Mouse (Mus musculus): Measurements from ENCODE around the gene Adcy5. TPM values are rescaled to one million over a fixed set of nuclear protein-coding genes. Genes with fewer than 3 reads are reported as not detected.

Gene Adcy5
- polyA plus RNA-seq, 1 experiment from 2014 or later = 9.2 TPM

DNA sequence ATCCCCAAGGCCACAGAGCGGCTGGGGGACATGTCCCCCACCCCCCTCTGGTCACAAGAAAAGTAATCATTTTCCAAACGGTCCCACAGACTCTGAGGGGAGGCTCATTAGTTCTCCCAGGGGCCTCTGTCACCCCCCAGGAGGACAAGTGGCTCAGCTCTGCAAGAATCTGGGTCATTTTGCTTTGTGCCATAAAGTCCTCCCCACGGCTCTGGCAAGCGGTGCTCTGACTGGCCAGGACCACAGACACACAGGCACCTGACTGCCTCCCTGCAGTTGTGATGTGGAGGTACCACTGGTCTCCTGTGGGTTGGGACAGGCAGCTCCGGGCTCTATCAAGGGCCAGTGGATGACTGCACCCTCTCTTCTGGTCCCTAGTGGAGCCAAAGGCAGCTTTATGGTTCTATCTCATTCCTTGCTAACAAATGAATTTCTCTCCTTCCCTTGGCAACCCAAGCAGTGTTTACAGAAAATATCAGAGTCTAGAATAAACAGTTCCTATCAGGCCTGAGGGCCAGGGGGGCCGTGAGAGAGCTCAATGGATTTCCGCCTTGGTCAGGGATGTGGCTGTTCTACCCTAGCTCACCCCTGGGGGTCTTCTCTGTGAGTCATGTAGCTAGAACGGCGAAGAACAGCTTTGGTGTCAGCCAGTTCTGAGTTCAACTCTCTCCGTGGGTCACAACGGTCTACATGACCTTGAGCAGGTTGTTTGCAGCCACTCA is 34.9 kb downstream of the Adcy5 start:
- Histone ChIP-seq H3K27me3 (no peaks in the 10 kb centered on the region), H3K36me3 (no peaks in the 10 kb centered on the region)
- no peak for ATAC-seq (replicated peaks; ENCODE audit: insufficient number of reproducible peaks, insufficient read depth, low FRiP score, low read depth)

DNA sequence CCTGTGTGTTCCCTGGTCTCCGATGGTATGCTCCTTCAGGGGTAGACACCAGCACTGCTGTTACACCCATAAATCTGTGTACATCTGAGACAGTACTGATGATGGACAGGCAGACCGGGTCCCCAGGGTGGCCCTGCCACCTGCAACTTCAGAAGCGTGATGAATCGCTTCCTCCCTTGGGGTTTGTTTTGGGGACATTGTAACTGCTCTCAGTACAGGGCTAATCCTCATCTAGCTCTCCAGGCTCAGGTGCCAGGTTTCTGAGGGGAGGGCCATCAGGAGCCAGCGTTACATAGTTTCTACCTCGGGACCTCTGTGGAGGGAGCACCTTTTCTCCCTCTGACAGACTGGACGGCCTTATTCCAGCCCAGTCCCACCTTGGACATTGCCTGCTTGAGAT is 36.1 kb downstream of the Adcy5 start:
- Histone ChIP-seq H3K36me3 (no peaks in the 10 kb centered on the region), H3K27me3 (no peaks in the 10 kb centered on the region), H3K27ac (0 out of 2 replicates have a peak overlapping the region, but pooled peaks have one; percentile 24), H3K9ac (no peak overlapping the region), H3K4me1 (replicated peaks) (peaks cover 55% of the 10 kb centered on the region), H3K4me2 (no peak overlapping the region), H3K9me3 (replicated peaks) (no peaks in the 10 kb centered on the region), H3K4me3 (no peak overlapping the region)
- 79% methylated on average over 7 of the region's 7 CpGs for WGBS
- no peak for ATAC-seq (replicated peaks; ENCODE audit: insufficient number of reproducible peaks, insufficient read depth, low FRiP score, low read depth)

More for the DNA sequence above, 34.9 kb downstream of the Adcy5 start:
- H3K9ac ChIP-seq = no peak overlapping the region
- 66% methylated on average over 11 of the region's 11 CpGs for WGBS
- no peak overlapping the region for H3K4me3 ChIP-seq
- H3K4me1 ChIP-seq (replicated peaks) = peaks cover 59% of the 10 kb centered on the region
- no peaks in the 10 kb centered on the region for H3K9me3 ChIP-seq (replicated peaks)
- peak overlapping the region; percentile 42; the same call in 1 of the 2 replicates for H3K27ac ChIP-seq
- H3K4me2 ChIP-seq = no peak overlapping the region

DNA sequence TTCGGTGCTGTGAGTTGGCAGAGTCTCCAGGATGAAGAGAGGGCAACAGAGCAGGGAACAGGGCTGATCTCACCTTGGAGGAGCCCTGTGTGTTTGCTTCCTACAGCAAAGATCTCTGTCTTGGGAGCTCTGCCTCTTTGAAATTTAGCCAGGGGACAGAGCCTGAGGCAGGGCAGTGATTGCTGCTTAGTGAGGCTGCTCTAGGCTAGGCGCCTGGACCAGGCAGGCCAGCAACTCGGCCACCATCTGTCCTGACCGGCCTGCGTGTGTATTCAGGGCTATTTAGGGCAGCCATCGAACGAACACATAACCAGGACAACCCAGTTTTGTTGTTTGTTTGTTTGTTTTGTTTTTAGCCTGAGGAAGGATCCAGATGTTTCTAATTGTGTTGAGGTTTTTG is 36.6 kb downstream of the Adcy5 start:
- H3K4me3 ChIP-seq = no peak overlapping the region
- 70% methylated on average over 7 of the region's 7 CpGs for WGBS
- no peaks in the 10 kb centered on the region for H3K9me3 ChIP-seq (replicated peaks)
- no peak for ATAC-seq (replicated peaks; ENCODE audit: insufficient number of reproducible peaks, insufficient read depth, low FRiP score, low read depth)
- no peak overlapping the region for H3K4me2 ChIP-seq
- no peaks in the 10 kb centered on the region for H3K36me3 ChIP-seq
- no peak overlapping the region for H3K27ac ChIP-seq
- H3K27me3 ChIP-seq = no peaks in the 10 kb centered on the region
- H3K9ac ChIP-seq = no peak overlapping the region
- peaks cover 55% of the 10 kb centered on the region for H3K4me1 ChIP-seq (replicated peaks)

DNA sequence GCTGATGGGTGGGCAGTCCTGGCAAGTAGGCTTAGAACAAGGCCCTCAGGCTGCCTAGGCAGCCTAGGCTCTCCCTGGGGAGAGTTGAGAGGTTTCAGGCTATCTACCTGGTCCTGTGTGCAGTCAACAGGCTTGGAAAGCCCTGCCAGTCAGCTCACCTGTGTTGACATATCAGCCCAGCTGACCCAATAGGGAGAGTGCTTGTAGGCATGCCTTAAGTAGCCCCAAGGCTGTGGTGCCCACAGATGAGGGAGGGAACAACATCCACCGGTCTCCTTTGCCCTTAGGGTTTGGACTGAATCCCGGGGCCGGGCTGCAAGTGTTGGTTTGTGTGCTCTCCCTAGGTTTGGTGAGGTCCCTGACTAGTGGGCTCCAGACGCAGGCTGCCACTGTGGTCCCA is 37.8 kb downstream of the Adcy5 start:
- peak overlapping the region; percentile 24 for H3K27ac ChIP-seq
- no peak overlapping the region for H3K4me2 ChIP-seq
- 83% methylated on average over 4 of the region's 4 CpGs for WGBS
- H3K4me1 ChIP-seq (replicated peaks) = peaks cover 55% of the 10 kb centered on the region
- no peak for ATAC-seq (replicated peaks; ENCODE audit: insufficient number of reproducible peaks, insufficient read depth, low FRiP score, low read depth)
- no peaks in the 10 kb centered on the region for H3K9me3 ChIP-seq (replicated peaks)
- no peak overlapping the region for H3K4me3 ChIP-seq
- no peaks in the 10 kb centered on the region for H3K27me3 ChIP-seq
- H3K9ac ChIP-seq = no peak overlapping the region
- H3K36me3 ChIP-seq = no peaks in the 10 kb centered on the region

DNA sequence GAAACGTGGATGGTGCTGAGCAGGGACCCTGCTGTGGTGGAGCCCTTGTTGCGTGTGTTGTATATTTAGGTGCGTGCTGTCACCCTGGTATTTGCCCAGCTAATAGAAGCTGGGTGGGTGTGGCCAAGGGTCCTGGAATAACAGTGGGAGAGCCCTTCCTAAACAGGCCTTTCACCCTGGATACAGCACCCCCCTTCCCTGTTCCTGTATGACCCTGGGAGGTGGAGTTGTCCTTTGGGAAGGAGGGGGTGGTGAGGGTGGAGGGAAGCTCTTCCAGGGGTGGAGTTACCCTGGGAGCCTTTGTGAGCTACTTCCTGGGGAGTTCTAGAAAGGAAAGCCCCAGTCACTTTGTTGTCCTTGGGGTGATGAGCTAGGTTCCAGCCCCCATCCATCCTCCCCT is 38.7 kb downstream of the Adcy5 start:
- 40% methylated on average over 3 of the region's 3 CpGs for WGBS
- Histone ChIP-seq H3K4me1 (replicated peaks) (peaks cover 52% of the 10 kb centered on the region), H3K27ac (peak overlapping the region; percentile 24), H3K9me3 (replicated peaks) (no peaks in the 10 kb centered on the region), H3K27me3 (no peaks in the 10 kb centered on the region), H3K4me2 (no peak overlapping the region), H3K4me3 (no peak overlapping the region), H3K36me3 (no peaks in the 10 kb centered on the region), H3K9ac (no peak overlapping the region)
- peak; percentile 38; the same call in 1 of the 2 replicates for ATAC-seq (replicated peaks; ENCODE audit: insufficient number of reproducible peaks, insufficient read depth, low FRiP score, low read depth)

DNA sequence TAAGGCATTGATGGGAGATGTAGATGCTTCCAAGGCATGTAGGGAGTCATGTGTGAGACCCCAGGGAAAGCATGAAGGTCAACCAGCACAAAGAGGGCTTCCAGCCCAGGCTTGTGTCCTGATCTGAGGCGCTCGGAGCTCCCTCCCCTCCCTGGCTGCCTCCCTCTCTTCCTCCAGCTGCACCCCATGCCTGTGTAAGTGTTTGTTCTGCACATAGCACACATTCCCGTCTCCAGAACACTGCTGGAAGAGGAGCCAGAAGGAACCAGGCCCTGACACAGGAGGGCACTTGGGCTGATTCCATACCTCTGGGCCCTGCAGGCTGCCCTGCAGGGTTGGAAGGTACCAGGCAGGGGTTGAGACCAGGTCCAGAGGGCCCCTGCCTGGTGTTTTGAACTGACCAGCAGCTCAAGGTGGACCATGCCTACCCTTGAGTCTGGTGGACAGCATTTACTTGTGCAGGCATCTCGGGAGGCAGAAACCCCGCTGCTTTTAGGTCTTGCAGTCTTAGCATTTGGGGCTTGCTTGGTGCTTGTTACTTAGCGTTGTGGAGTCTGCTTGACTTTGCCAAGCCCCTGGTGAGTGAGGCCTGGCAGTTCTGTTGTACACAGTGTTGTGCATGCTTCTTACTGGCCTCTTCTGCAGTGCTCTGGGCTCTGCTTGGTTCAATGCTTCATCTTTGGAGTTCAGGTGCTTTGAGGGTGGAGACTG is 45.2 kb downstream of the Adcy5 start:
- H3K9me3 ChIP-seq (replicated peaks) = no peaks in the 10 kb centered on the region
- peak overlapping the region; percentile 94 for H3K27ac ChIP-seq
- peak overlapping the region; percentile 7; the same call in 1 of the 2 replicates for H3K9ac ChIP-seq
- 47% methylated on average over 6 of the region's 6 CpGs for WGBS
- ATAC-seq (replicated peaks; ENCODE audit: insufficient number of reproducible peaks, insufficient read depth, low FRiP score, low read depth) = peak; percentile 48; the same call in 1 of the 2 replicates
- H3K27me3 ChIP-seq = no peaks in the 10 kb centered on the region
- H3K4me3 ChIP-seq = no peak overlapping the region
- peaks cover 45% of the 10 kb centered on the region for H3K4me1 ChIP-seq (replicated peaks)
- peak overlapping the region; percentile 11; the same call in 1 of the 2 replicates for H3K4me2 ChIP-seq
- no peaks in the 10 kb centered on the region for H3K36me3 ChIP-seq

DNA sequence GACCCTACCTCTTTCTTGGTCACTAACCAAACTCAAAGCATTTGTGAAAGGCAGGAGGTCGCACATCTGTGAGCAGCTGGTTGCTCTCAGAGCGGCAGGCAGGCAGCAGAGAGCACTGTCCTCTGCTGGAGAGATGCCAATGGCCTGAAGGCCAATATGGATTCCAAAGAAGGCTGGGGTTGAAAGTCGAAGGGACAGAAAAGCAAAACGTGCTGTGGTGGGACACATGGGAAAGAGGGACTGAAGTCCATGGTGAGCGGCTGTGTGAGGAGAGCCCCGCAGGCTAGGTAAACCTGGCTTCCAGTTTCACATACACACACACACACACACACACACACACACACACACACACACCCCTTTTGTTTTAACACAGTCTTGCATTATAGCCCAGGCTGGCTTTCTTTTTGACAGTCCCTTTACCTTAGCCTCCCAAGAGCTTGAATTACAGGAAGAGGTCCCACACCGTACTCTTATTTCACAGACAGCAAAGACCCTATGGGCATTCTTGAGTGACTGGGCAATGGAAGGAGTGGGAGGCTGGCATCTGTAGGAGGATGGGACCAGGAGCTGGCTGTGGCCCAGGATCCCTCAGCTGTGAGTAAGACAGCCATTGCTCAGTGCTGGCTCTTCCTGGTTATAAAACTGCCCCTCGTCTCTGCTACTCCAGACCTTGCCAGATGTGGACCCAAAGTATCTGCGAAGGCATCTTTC is 45.9 kb downstream of the Adcy5 start:
- no peaks in the 10 kb centered on the region for H3K27me3 ChIP-seq
- H3K9me3 ChIP-seq (replicated peaks) = no peaks in the 10 kb centered on the region
- H3K4me3 ChIP-seq = no peak overlapping the region
- no peak for ATAC-seq (replicated peaks; ENCODE audit: insufficient number of reproducible peaks, insufficient read depth, low FRiP score, low read depth)
- H3K4me1 ChIP-seq (replicated peaks) = peaks cover 47% of the 10 kb centered on the region
- no peaks in the 10 kb centered on the region for H3K36me3 ChIP-seq
- 52% methylated on average over 9 of the region's 9 CpGs for WGBS
- H3K9ac ChIP-seq = no peak overlapping the region
- H3K27ac ChIP-seq = peak overlapping the region; percentile 94
- no peak overlapping the region for H3K4me2 ChIP-seq

DNA sequence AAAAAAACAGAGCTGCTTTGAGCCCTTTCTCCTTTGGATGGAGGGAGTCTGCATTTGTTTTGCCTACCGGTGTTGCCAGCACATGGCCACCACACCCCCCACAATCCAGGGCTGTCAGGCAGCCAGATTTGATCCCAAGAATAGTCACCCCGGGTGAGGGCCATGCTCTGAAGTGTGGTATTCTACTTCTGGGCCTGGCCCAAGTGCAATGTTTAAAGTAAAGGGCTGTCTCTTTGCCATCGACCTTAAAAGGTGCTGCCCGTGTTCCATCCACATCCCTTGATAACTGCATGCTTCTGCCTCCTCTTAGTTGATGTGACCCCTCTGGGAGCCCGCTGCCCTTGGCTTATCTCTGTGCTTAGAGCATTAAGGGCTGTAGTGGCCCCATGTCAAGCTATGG is 46.6 kb downstream of the Adcy5 start:
- WGBS = 36% methylated on average over 5 of the region's 5 CpGs
- Histone ChIP-seq H3K36me3 (no peaks in the 10 kb centered on the region), H3K27me3 (no peaks in the 10 kb centered on the region), H3K9me3 (replicated peaks) (no peaks in the 10 kb centered on the region), H3K4me1 (replicated peaks) (peaks cover 54% of the 10 kb centered on the region), H3K9ac (no peak overlapping the region), H3K4me3 (no peak overlapping the region), H3K4me2 (no peak overlapping the region), H3K27ac (peak overlapping the region; percentile 94)
- ATAC-seq (replicated peaks; ENCODE audit: insufficient number of reproducible peaks, insufficient read depth, low FRiP score, low read depth) = peak; percentile 57

DNA sequence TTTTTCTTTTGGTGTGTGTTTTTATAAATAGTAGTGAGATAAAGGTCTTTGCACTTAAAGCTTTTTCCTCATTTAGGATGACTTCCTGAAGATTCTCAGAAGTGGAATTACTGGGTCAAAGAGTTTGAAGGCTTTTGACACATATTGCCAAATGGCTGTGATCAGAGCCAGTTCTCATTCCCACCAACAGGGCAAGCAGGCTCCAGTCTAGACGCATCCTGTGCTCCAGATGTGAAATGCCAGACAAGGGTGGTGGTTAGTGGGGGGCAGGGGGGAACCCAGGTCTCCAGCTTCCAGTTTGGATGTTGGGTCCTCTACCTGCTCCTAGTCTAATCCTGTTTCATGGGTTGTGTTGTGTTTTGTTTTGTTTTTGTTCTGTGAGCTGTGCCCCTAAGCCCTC is 48.8 kb downstream of the Adcy5 start:
- H3K36me3 ChIP-seq = no peaks in the 10 kb centered on the region
- H3K4me2 ChIP-seq = no peak overlapping the region
- no peaks in the 10 kb centered on the region for H3K9me3 ChIP-seq (replicated peaks)
- no peak overlapping the region for H3K9ac ChIP-seq
- H3K4me1 ChIP-seq (replicated peaks) = peaks cover 73% of the 10 kb centered on the region
- WGBS = 73% methylated on average over 1 of the region's 1 CpGs
- H3K4me3 ChIP-seq = no peak overlapping the region
- H3K27me3 ChIP-seq = no peaks in the 10 kb centered on the region
- no peak overlapping the region for H3K27ac ChIP-seq
- ATAC-seq (replicated peaks; ENCODE audit: insufficient number of reproducible peaks, insufficient read depth, low FRiP score, low read depth) = no peak

DNA sequence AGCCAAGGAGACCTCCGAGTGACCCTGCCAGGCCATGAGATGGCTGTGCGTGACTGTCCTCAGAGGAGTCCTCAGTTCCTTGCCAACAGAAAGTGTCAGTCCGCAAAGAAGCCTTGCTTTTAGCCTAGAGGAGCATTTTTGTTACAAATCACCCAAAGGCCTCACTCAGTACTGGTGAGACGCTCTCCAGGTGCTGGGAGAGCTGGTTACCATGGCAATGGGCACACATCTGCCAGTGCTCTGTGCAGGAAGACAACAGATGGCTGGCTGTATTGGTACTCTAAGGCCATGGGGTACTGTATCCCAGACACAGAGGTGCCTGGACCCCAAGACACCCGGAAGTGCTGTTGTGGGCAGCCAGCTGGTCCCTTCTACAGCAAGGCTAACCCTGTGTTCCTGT is 51.0 kb downstream of the Adcy5 start:
- no peak overlapping the region for H3K4me2 ChIP-seq
- no peaks in the 10 kb centered on the region for H3K9me3 ChIP-seq (replicated peaks)
- peaks cover 74% of the 10 kb centered on the region for H3K4me1 ChIP-seq (replicated peaks)
- 0 out of 2 replicates have a peak overlapping the region, but pooled peaks have one; percentile 5 for H3K27ac ChIP-seq
- no peak overlapping the region for H3K4me3 ChIP-seq
- no peak for ATAC-seq (replicated peaks; ENCODE audit: insufficient number of reproducible peaks, insufficient read depth, low FRiP score, low read depth)
- no peaks in the 10 kb centered on the region for H3K27me3 ChIP-seq
- no peak overlapping the region for H3K9ac ChIP-seq
- WGBS = 70% methylated on average over 5 of the region's 5 CpGs
- H3K36me3 ChIP-seq = no peaks in the 10 kb centered on the region

DNA sequence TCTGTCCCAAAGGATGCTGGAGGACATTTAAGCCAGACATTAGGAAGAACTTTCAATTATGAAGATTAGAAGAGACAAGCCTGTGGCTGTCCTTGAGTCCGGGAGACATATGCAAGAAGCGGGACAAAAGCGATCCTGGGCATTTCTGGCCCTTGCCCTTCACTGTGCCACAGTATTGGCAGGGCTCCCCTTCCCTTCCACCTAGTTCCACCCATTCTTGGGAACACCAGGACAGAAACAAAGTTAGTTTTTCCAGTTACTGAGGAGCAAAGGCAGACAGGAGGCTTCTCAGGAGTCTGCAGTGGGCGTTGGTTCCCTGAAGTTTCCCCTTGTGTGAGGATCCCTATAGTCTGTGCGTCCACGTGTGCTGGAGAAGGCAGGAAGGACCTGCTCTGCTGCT is 51.7 kb downstream of the Adcy5 start:
- H3K27me3 ChIP-seq = no peaks in the 10 kb centered on the region
- H3K36me3 ChIP-seq = no peaks in the 10 kb centered on the region
- no peaks in the 10 kb centered on the region for H3K9me3 ChIP-seq (replicated peaks)
- peaks cover 75% of the 10 kb centered on the region for H3K4me1 ChIP-seq (replicated peaks)
- no peak overlapping the region for H3K4me2 ChIP-seq
- H3K4me3 ChIP-seq = no peak overlapping the region
- ATAC-seq (replicated peaks; ENCODE audit: insufficient number of reproducible peaks, insufficient read depth, low FRiP score, low read depth) = no peak
- H3K27ac ChIP-seq = peak overlapping the region; percentile 35
- 78% methylated on average over 6 of the region's 6 CpGs for WGBS
- no peak overlapping the region for H3K9ac ChIP-seq
